Mouse (Mus musculus) ovary, adult 2 months (tissue): Measurements from ENCODE around the gene Gucy2e. TPM values are rescaled to one million over a fixed set of nuclear protein-coding genes. Genes with fewer than 3 reads are reported as not detected.

Source experiments
- polyA plus RNA-seq: library from polyadenylated mRNA; depleted of rRNA; stranded (reverse); fragments of >200 nt; gene quantifications from 2 replicates; pipeline ENCODE4 v1.2.3, GENCODE M21; 2012; rRNA removed

Gucy2e gene
- 1.6 and 1.8 TPM in 2 replicates for polyA plus RNA-seq

GRCm38 (mm10) chr11:69236926-69237260 is at the start of gene Gucy2e:
Gucy2e (minus strand) TSS chr11:69237036.

GRCm38 (mm10) chr11:69197743-69198142 is 39.1 kb downstream of the Gucy2e start, which contains the start of gene Alox8:
Alox8 (minus strand) TSS chr11:69197843.

Other genes with a start within 250 kb of the Gucy2e start
- 27.2 and 30.6 TPM in 2 replicates for gene Pfas, start 228.6 kb downstream of the Gucy2e start, polyA plus RNA-seq
- 69.9 and 84.4 TPM in 2 replicates for gene Ctc1, start 221.1 kb downstream of the Gucy2e start, polyA plus RNA-seq
- 35.2 and 55.8 TPM in 2 replicates for gene Aurkb, start 191.4 kb downstream of the Gucy2e start, polyA plus RNA-seq
- gene Borcs6, start 177.3 kb downstream of the Gucy2e start, polyA plus RNA-seq = 26.9 and 29.6 TPM in 2 replicates
- 60.2 and 98.0 TPM in 2 replicates for gene Tmem107, start 166.2 kb downstream of the Gucy2e start, polyA plus RNA-seq
- gene Vamp2, start 148.5 kb downstream of the Gucy2e start, polyA plus RNA-seq = 128 and 221 TPM in 2 replicates
- 25.2 and 31.5 TPM in 2 replicates for gene Per1, start 141.8 kb downstream of the Gucy2e start, polyA plus RNA-seq
- 0.83 and 1.5 TPM in 2 replicates for gene Hes7, start 116.6 kb downstream of the Gucy2e start, polyA plus RNA-seq
- 1.4 TPM in 2 replicates for gene 9130213A22Rik, start 114.4 kb downstream of the Gucy2e start, polyA plus RNA-seq
- gene Aloxe3, start 111.1 kb downstream of the Gucy2e start, polyA plus RNA-seq = 2.8 and 7.0 TPM in 2 replicates
- gene Alox12b, start 80.0 kb downstream of the Gucy2e start, polyA plus RNA-seq = 0.18 TPM in 1 of 2 replicates, not detected in the other
- 0.06 TPM in 1 of 2 replicates, not detected in the other for gene Alox8, start 39.2 kb downstream of the Gucy2e start, polyA plus RNA-seq
- 11.0 and 12.6 TPM in 2 replicates for gene Cntrob, start 86.7 kb upstream of the Gucy2e start, polyA plus RNA-seq
- 24.4 and 49.0 TPM in 2 replicates for gene Trappc1, start 86.9 kb upstream of the Gucy2e start, polyA plus RNA-seq
- 20.8 and 21.2 TPM in 2 replicates for gene Kcnab3, start 89.2 kb upstream of the Gucy2e start, polyA plus RNA-seq
- 4.7 and 4.9 TPM in 2 replicates for gene Rnf227, start 103.4 kb upstream of the Gucy2e start, polyA plus RNA-seq
- gene Chd3, start 132.4 kb upstream of the Gucy2e start, polyA plus RNA-seq = 192 and 199 TPM in 2 replicates
- gene Naa38, start 158.5 kb upstream of the Gucy2e start, polyA plus RNA-seq = 297 and 329 TPM in 2 replicates
- gene Cyb5d1, start 158.6 kb upstream of the Gucy2e start, polyA plus RNA-seq = 18.8 and 20.3 TPM in 2 replicates
- 62.8 and 66.4 TPM in 2 replicates for gene Tmem88, start 161.2 kb upstream of the Gucy2e start, polyA plus RNA-seq
- 15.6 and 16.4 TPM in 2 replicates for gene Kdm6b, start 176.6 kb upstream of the Gucy2e start, polyA plus RNA-seq